Mouse (Mus musculus) embryonic facial prominence, embryonic 13.5 days (tissue): ENCODE results near the gene Slc17a1. TPM values are rescaled to one million over a fixed set of nuclear protein-coding genes. Genes with fewer than 3 reads are reported as not detected.

ENCODE experiments used
- ATAC-seq: fragments of 200-750 bp; cut with Nextera tagmentation; 2 replicates; pipeline ENCODE4 v1.8.0; 2017; ENCODE audit warnings: low read depth; ENCODE audit not compliant: insufficient number of reproducible peaks, insufficient read depth, low FRiP score, low TSS enrichment
- H3K27ac ChIP-seq: fragments of 300-500 bp; sonication (generic); 2 replicates; pipeline ENCODE4 v1.5.1; 2015; ENCODE audit warnings: moderate library complexity, mild to moderate bottlenecking, inconsistent platforms
- H3K27me3 ChIP-seq: fragments of 300-500 bp; sonication (generic); 2 replicates; pipeline ENCODE4 v1.6.1; 2015; ENCODE audit warnings: mild to moderate bottlenecking, inconsistent platforms
- H3K36me3 ChIP-seq: fragments of 300-500 bp; sonication (generic); 2 replicates; pipeline ENCODE4 v1.6.1; 2015; ENCODE audit warnings: mild to moderate bottlenecking, inconsistent platforms
- H3K4me1 ChIP-seq: fragments of 300-500 bp; sonication (generic); 2 replicates; pipeline ENCODE4 v1.6.1; 2015; ENCODE audit warnings: inconsistent platforms
- H3K4me2 ChIP-seq: fragments of 300-500 bp; sonication (generic); 2 replicates; pipeline ENCODE4 v1.6.1; 2015; ENCODE audit warnings: moderate library complexity, mild to moderate bottlenecking, inconsistent platforms
- H3K4me3 ChIP-seq: fragments of 300-500 bp; sonication (generic); 2 replicates; pipeline ENCODE4 v1.5.1; 2015; ENCODE audit warnings: mild to moderate bottlenecking, inconsistent platforms
- H3K9ac ChIP-seq: fragments of 300-500 bp; sonication (generic); 2 replicates; pipeline ENCODE4 v1.6.1; 2015; ENCODE audit warnings: mild to moderate bottlenecking, inconsistent platforms
- H3K9me3 ChIP-seq: fragments of 300-500 bp; sonication (generic); 2 replicates; pipeline ENCODE4 v1.6.1; 2016; ENCODE audit warnings: inconsistent platforms
- WGBS: fragments of 180-500 bp; shearing (Covaris S2); methylation state at CpG from one replicate; pipeline ENCODE4 v1.1.7; 2015; ENCODE audit warnings: mixed read lengths; 5-methylcytosine and 5-hydroxymethylcytosine counted together
- polyA plus RNA-seq: library from polyadenylated mRNA; unstranded; fragments of >200 nt; fragmentation: Nextera tagmentation; extraction: Ambion mirVana; gene quantifications from 2 replicates; pipeline ENCODE4 v1.2.1, GENCODE M21; 2015

The Slc17a1 gene
- polyA plus RNA-seq, 1 experiment from 2014 or later = not detected

DNA sequence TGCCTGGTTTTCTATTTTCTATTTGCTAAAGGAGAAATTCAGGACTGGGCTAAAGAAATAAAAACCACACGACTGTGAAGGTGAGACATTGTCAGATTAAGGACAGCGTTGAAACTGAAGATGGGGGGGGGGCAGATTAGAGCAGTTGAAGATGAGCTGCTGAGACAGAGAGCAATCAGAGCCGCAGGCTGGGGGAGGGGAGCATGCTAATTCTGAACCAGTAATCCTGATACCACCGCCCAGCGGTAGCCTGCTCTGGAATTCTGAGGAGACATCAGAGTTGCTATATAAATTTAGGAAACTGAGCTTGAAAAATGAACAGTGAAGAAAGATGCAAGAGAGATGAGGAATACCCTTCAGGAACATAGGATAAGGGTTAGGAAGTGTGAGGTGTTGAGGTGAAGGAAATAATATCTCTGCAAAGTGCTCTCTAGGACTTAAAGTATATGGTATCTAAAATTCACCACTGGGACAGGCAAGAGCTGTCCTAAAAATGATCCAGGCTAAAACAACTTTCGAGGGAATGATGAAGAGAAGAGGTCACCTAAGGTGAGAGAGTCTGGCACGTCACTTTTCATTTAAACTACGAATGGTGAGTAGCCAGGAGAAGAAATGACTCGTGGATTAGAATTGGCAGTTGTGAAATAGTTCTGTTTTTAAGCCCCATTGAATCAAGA lies 25.2 kb downstream of the Slc17a1 start:
- no peak for ATAC-seq
- H3K4me2 ChIP-seq = no peak overlapping the region
- H3K4me3 ChIP-seq = no peak overlapping the region
- no peak overlapping the region for H3K27ac ChIP-seq
- H3K27me3 ChIP-seq = no peaks in the 10 kb centered on the region
- no peaks in the 10 kb centered on the region for H3K4me1 ChIP-seq
- H3K9ac ChIP-seq = no peak overlapping the region
- H3K36me3 ChIP-seq = no peaks in the 10 kb centered on the region
- WGBS = 35% methylated on average over 9 of the region's 9 CpGs
- H3K9me3 ChIP-seq = no peaks in the 10 kb centered on the region

DNA sequence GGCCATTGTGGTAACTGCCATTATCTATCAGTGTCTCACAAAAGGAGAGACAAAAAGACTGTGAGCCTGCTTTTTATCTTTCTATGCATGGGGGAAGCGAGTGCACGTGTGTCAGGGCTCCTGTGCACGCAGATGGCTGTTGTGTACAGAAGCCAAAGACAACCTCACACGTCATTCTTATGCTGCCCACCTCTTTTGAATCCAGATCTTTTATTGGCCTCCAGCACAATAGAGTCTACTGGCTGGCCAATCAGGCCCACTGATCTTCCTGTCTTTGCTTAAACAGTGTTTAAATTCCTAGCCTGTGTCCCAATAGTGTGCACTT lies 25.7 kb downstream of the Slc17a1 start:
- WGBS = 62% methylated on average over 4 of the region's 4 CpGs
- no peaks in the 10 kb centered on the region for H3K4me1 ChIP-seq
- no peak overlapping the region for H3K4me3 ChIP-seq
- H3K9ac ChIP-seq = no peak overlapping the region
- H3K27me3 ChIP-seq = no peaks in the 10 kb centered on the region
- H3K27ac ChIP-seq = no peak overlapping the region
- H3K36me3 ChIP-seq = no peaks in the 10 kb centered on the region
- H3K9me3 ChIP-seq = no peaks in the 10 kb centered on the region
- no peak for ATAC-seq
- H3K4me2 ChIP-seq = no peak overlapping the region

DNA sequence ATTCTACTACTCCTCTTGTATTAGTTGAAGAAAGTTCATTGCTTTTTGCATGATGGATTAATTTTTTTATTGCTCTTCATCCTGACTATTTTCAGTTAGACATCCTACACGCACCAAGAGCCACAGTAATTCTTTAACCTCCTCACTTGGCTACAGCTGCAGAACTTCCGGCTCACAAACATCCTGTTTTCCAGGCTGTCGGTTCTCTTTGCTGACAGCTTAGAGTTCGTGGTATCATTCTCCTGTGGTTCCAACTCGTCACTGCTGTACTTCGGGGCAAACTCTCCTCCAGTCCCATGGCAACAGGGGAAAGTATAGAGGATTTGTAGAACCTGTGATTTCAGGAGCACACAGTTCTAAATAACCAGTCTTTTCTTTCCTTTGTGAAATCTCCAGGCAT lies 30.7 kb downstream of the Slc17a1 start:
- 40% methylated on average over 6 of the region's 6 CpGs for WGBS

DNA sequence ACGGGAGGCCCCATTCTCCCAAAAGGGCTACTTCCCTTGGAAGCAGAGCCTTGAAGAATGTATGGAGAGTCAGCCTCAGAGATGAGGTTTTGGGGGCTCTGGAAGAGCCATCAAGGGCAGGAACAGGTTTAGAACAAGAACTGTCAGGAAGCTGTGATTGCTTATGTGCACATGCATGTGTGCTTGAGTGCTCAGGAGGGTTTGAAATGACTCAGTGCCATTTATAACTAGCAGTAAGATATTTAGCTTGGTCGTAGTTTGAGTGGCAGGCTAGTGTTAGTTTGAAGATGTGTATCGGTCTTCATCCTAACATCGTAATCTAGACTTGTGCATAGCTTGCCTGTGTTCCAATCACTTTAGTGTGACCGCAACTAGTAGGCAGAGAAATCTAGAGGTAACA lies 39.4 kb downstream of the Slc17a1 start:
- no peaks in the 10 kb centered on the region for H3K36me3 ChIP-seq
- H3K27ac ChIP-seq = no peak overlapping the region
- no peak overlapping the region for H3K4me2 ChIP-seq
- WGBS = 92% methylated on average over 5 of the region's 5 CpGs
- no peaks in the 10 kb centered on the region for H3K9me3 ChIP-seq
- H3K27me3 ChIP-seq = no peaks in the 10 kb centered on the region
- no peaks in the 10 kb centered on the region for H3K4me1 ChIP-seq
- H3K4me3 ChIP-seq = no peak overlapping the region
- no peak for ATAC-seq
- H3K9ac ChIP-seq = no peak overlapping the region

More for the DNA sequence above, 30.7 kb downstream of the Slc17a1 start:
- Histone ChIP-seq H3K36me3 (no peaks in the 10 kb centered on the region), H3K27me3 (no peaks in the 10 kb centered on the region), H3K9me3 (no peaks in the 10 kb centered on the region), H3K4me2 (no peak overlapping the region), H3K9ac (no peak overlapping the region), H3K4me3 (no peak overlapping the region), H3K4me1 (no peaks in the 10 kb centered on the region), H3K27ac (no peak overlapping the region)
- no peak for ATAC-seq

DNA sequence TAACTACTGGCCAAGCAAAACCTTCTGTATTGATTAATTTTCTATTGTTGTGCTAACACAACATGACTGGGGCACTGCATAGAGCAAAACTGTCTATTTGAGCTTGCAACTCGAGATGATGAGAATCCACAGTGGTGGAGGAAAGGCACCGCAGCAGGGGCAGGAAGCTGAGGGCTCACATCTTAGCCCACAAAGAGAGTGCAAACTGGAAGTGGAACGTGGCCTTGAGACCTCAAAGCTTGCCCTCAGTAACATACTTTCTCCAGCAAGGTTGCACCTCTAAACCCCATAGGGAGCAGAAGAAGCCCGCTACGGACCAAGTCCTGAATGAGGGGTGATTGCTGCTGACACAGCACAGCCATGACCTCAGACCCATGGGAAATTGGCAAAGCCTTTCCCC lies 42.6 kb downstream of the Slc17a1 start:
- ATAC-seq = no peak
- no peak overlapping the region for H3K4me3 ChIP-seq
- no peaks in the 10 kb centered on the region for H3K4me1 ChIP-seq
- H3K9me3 ChIP-seq = no peaks in the 10 kb centered on the region
- H3K36me3 ChIP-seq = no peaks in the 10 kb centered on the region
- no peak overlapping the region for H3K9ac ChIP-seq
- H3K27me3 ChIP-seq = no peaks in the 10 kb centered on the region
- H3K27ac ChIP-seq = no peak overlapping the region
- H3K4me2 ChIP-seq = no peak overlapping the region
- 73% methylated on average over 5 of the region's 5 CpGs for WGBS

DNA sequence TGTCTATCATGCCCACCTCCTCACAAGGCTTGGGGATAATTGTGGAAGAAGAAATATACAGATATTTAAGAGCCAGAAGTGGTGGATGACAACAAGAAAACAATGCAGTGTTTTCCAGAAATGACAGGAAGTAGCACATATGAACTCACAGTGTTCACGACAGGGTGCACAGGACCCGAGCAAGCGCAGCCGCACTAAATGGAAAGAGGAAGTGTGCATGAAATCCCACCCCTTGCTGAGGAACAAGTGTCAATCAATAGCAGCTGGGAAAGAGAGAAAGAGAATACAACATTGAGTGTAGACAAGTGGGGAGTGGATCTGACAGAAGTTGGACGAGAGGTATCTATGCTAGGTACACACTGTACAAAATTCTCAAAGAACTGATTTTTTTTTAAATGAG lies 43.8 kb downstream of the Slc17a1 start:
- no peaks in the 10 kb centered on the region for H3K36me3 ChIP-seq
- no peaks in the 10 kb centered on the region for H3K4me1 ChIP-seq
- H3K4me3 ChIP-seq = no peak overlapping the region
- H3K9me3 ChIP-seq = no peaks in the 10 kb centered on the region
- ATAC-seq = no peak
- H3K9ac ChIP-seq = no peak overlapping the region
- no peaks in the 10 kb centered on the region for H3K27me3 ChIP-seq
- no peak overlapping the region for H3K4me2 ChIP-seq
- 76% methylated on average over 5 of the region's 5 CpGs for WGBS
- no peak overlapping the region for H3K27ac ChIP-seq

DNA sequence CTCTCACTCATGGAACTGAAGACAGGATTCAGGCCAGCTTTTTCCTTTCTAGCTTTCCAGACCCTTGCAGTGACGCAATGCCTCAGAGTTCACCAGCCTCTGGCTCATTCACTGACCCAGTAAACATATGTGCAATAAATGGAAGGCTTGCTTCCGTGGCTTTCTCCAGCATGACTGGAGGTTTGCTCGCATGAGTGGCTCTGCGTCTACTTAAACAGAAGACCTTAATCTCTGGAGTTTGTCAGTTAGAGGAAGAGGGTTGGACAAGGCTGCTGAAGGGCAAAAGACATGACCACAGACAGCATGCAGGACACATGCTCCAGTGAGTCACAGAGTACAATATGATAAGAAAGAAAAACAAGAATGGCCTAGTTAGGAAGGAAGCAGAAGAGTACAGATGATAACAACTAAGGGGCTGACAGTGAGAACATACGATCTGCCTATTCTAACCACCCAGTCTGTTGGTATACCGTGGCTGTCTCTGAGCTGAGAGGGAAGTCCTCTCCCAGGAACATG lies 46.3 kb downstream of the Slc17a1 start:
- H3K4me2 ChIP-seq = no peak overlapping the region
- no peaks in the 10 kb centered on the region for H3K27me3 ChIP-seq
- no peak overlapping the region for H3K4me3 ChIP-seq
- ATAC-seq = no peak
- no peak overlapping the region for H3K9ac ChIP-seq
- no peaks in the 10 kb centered on the region for H3K4me1 ChIP-seq
- no peaks in the 10 kb centered on the region for H3K9me3 ChIP-seq
- WGBS = 70% methylated on average over 6 of the region's 6 CpGs
- H3K27ac ChIP-seq = no peak overlapping the region
- H3K36me3 ChIP-seq = no peaks in the 10 kb centered on the region

DNA sequence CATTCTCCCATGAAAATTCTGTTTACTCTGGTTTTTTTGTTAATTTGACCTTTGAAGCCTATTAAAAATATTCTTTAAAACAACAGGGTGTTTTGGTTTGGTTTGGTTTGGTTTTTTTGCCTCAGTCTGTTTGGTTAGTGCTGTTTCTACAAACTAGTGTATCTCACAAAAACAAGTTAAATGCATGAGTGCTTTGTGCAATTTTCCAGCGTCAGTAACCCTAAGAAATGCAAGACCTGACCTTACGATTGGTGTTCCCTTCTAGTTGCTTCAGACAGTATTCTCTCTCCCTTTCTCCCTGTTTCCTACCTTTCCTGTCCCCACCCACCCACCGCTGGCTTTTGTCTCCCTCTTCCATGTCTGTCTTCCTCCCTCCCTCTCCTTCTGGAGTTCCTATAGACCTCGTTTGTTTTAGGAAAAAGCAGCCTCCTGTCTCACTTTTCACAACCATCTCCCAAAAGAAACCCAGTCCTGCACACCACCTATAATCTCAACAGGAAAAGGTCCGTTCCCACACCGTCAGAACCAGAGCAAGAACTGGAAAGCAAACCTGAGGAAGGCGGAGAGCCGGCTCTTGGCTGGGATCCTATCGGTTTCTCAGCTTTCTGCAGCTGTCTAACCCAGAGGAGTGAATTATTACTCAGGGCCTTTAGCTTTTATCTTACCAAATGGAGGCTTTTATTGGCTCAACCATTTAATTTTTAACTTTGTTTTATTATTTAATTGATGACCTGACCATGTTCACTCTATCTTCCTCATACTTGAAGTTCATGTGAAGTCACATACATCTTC lies 47.0 kb downstream of the Slc17a1 start, which contains the start of gene Slc17a4:
Slc17a4 (minus strand) TSS at position 634 of the 792 bp plus-strand sequence.
- H3K27ac ChIP-seq = no peak within 1 kb of the TSS
- ATAC-seq = no peak
- H3K27me3 ChIP-seq = no peaks in the 10 kb centered on the region
- H3K36me3 ChIP-seq = no peaks in the 10 kb centered on the region
- H3K4me1 ChIP-seq = no peaks in the 10 kb centered on the region
- 75% methylated on average over 9 of the region's 9 CpGs for whole genome bisulfite sequencing
- H3K4me3 ChIP-seq = no peak within 1 kb of the TSS
- no peak within 1 kb of the TSS for H3K4me2 ChIP-seq
- no peaks in the 10 kb centered on the region for H3K9me3 ChIP-seq
- no peak within 1 kb of the TSS for H3K9ac ChIP-seq

DNA sequence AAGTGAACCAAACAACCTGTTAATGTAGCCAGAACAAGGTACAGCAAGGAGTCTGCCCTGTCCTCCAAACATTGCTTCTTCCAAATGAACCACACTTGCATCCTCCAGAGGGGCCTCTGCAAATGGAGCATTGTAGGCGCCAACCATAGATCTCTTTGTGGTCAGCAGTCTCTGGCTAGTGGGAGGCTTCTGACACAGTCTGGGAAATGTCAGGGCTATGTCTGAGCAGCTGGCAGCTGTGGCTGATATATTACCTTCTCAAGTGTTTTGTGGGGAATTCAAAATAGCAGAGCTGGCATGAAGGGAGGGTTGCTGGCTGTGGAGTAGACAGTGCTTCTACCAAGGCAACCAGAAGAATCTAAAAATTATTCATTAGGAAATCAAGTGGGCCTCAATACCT lies 48.6 kb downstream of the Slc17a1 start:
- Histone ChIP-seq H3K9ac (no peak overlapping the region), H3K4me1 (no peaks in the 10 kb centered on the region), H3K36me3 (no peaks in the 10 kb centered on the region), H3K9me3 (no peaks in the 10 kb centered on the region), H3K4me2 (no peak overlapping the region), H3K4me3 (no peak overlapping the region), H3K27ac (no peak overlapping the region), H3K27me3 (no peaks in the 10 kb centered on the region)
- WGBS = 63% methylated on average over 1 of the region's 1 CpGs
- no peak for ATAC-seq

DNA sequence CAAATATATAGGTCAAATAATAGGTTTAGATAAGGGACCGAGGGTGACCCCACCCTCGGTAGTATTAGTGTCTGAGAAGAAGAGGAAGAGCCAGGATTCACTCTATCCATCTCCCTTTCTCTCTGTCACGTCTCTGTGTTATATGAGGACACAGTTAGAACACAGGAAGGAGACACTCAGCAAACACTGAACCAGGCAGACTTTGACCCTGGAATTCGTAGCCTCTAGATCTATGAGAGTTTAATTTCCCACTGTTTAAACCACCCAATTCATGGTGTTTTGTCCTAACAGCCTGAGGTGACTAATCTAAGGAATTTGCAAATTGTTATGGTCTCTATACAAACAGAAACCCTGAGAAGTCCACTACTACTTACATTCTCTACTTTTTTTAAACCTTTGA lies 50.1 kb downstream of the Slc17a1 start:
- H3K36me3 ChIP-seq = no peaks in the 10 kb centered on the region
- no peak overlapping the region for H3K27ac ChIP-seq
- H3K9me3 ChIP-seq = no peaks in the 10 kb centered on the region
- ATAC-seq = no peak
- 80% methylated on average over 4 of the region's 4 CpGs for WGBS
- H3K4me3 ChIP-seq = no peak overlapping the region
- no peak overlapping the region for H3K9ac ChIP-seq
- no peaks in the 10 kb centered on the region for H3K27me3 ChIP-seq
- H3K4me1 ChIP-seq = no peaks in the 10 kb centered on the region
- no peak overlapping the region for H3K4me2 ChIP-seq

DNA sequence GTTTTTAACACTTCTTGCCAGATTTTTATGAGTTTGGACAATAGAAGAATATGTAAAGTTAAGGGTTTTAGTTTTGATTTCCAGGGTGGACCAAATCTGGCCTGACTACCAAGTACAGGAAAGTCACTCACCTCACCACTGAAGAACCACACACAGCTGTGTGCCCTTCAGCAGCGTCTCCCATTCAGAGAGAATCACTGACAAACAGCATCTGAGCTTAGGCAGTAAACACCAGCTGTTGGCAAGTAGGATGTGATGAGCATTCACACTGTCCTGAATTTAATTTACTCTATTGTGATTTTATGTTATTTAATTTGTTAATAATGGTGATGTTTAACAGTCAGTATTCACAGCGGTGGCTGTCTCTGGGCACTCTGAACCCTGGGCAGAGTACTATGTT lies 58.2 kb downstream of the Slc17a1 start:
- 73% methylated on average over 2 of the region's 2 CpGs for WGBS
- Histone ChIP-seq H3K9ac (no peak overlapping the region), H3K27ac (no peak overlapping the region), H3K36me3 (no peaks in the 10 kb centered on the region), H3K4me1 (peaks cover 15% of the 10 kb centered on the region), H3K4me3 (no peak overlapping the region), H3K27me3 (no peaks in the 10 kb centered on the region), H3K9me3 (no peaks in the 10 kb centered on the region), H3K4me2 (no peak overlapping the region)
- ATAC-seq = no peak

DNA sequence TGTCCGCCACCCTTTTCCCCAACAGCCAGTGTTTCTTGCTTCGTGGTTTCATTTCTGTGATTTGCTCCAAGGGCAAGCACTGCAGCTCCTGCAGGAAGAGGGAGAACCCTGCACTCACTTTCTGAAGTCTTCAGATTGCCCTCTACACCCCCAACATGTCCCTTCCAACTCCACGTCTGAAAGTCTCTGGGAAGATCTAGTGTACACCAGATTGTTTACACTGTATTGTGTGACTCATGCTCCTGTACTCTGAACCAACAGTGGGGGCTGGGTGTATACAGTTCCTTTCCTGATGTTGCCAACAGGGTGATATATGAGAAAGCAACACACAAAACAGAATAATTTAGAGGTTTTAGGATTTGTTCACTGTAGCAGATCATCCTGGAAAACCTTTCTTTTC lies 61.1 kb downstream of the Slc17a1 start:
- Histone ChIP-seq H3K9me3 (no peaks in the 10 kb centered on the region), H3K4me2 (no peak overlapping the region), H3K4me3 (no peak overlapping the region), H3K27ac (no peak overlapping the region), H3K27me3 (no peaks in the 10 kb centered on the region), H3K4me1 (peaks cover 22% of the 10 kb centered on the region), H3K36me3 (no peaks in the 10 kb centered on the region), H3K9ac (0 out of 2 replicates have a peak overlapping the region, but pooled peaks have one; percentile 6)
- whole genome bisulfite sequencing = 45% methylated on average over 3 of the region's 3 CpGs
- no peak for ATAC-seq
